Mouse (Mus musculus): ENCODE measurements at regions not wholly inside any gene's neighbourhood (a gene's known extent, or its start where the extent isn't known, plus 50 kb on each side); places are given as distances from the start of the nearest gene placed in this dataset.
A peak's percentile ranks its signal among the peaks of the same experiment; 100 is the strongest.

- DNase-seq (ENCODE audit: low read depth, low spot score), result no peak
Measured at GRCm38 (mm10) chr8:96349503-96349902, 461.2 kb upstream of the Got2 start.

GRCm38 (mm10) chr8:96340702-96341101 is 452.4 kb upstream of the Got2 start:
- DNase-seq (ENCODE audit: low read depth, low spot score), result no peak

GRCm38 (mm10) chr8:96318367-96318766 is 430.0 kb upstream of the Got2 start:
- DNase-seq (ENCODE audit: low read depth, low spot score), result peak; percentile 5

- no peak for DNase-seq (ENCODE audit: low read depth, low spot score)
Measured at GRCm38 (mm10) chr8:96308989-96309718, 420.8 kb upstream of the Got2 start.

- DNase-seq (ENCODE audit: low read depth, low spot score), result no peak
Measured at GRCm38 (mm10) chr8:96296643-96297042, 408.3 kb upstream of the Got2 start.

GRCm38 (mm10) chr8:96290740-96291139 is 402.4 kb upstream of the Got2 start:
- DNase-seq (ENCODE audit: low read depth, low spot score), result peak; percentile 39

GRCm38 (mm10) chr8:96289519-96289918 is 401.2 kb upstream of the Got2 start:
- no peak for DNase-seq (ENCODE audit: low read depth, low spot score)

GRCm38 (mm10) chr8:96288525-96288924 is 400.2 kb upstream of the Got2 start:
- peak; percentile 49 for DNase-seq (ENCODE audit: low read depth, low spot score)

GRCm38 (mm10) chr8:96277479-96278138 is 389.3 kb upstream of the Got2 start:
- no peak for DNase-seq (ENCODE audit: low read depth, low spot score)

- no peak for DNase-seq (ENCODE audit: low read depth, low spot score)
Measured at GRCm38 (mm10) chr8:96277058-96277457, 388.7 kb upstream of the Got2 start.

- no peak for DNase-seq (ENCODE audit: low read depth, low spot score)
Measured at GRCm38 (mm10) chr8:96256294-96256693, 367.9 kb upstream of the Got2 start.

GRCm38 (mm10) chr8:96255811-96256210 is 367.5 kb upstream of the Got2 start:
- DNase-seq (ENCODE audit: low read depth, low spot score), result peak; percentile 7

GRCm38 (mm10) chr8:96246017-96246416 is 357.7 kb upstream of the Got2 start:
- no peak for DNase-seq (ENCODE audit: low read depth, low spot score)

- DNase-seq (ENCODE audit: low read depth, low spot score), result peak; percentile 73
Measured at GRCm38 (mm10) chr8:96244549-96245152, 356.3 kb upstream of the Got2 start.

- DNase-seq (ENCODE audit: low read depth, low spot score), result no peak
Measured at GRCm38 (mm10) chr8:96238406-96238805, 350.1 kb upstream of the Got2 start.

GRCm38 (mm10) chr8:96237940-96238339 is 349.6 kb upstream of the Got2 start:
- no peak for DNase-seq (ENCODE audit: low read depth, low spot score)

- DNase-seq (ENCODE audit: low read depth, low spot score), result peak; percentile 66
Measured at GRCm38 (mm10) chr8:96230412-96230811, 342.1 kb upstream of the Got2 start.

Data from mesoderm, embryonic 11.5 days (tissue).